Mouse (Mus musculus): ENCODE results near the gene Nol6. TPM values are rescaled to one million over a fixed set of nuclear protein-coding genes. Genes with fewer than 3 reads are reported as not detected.

Nol6 gene
- total RNA-seq, 1 experiment from 2014 or later: 57.0 TPM

- peak; percentile 80 for DNase-seq
These were observed 5.5 kb downstream of the Nol6 start for GRCm38 (mm10) chr4:41118706-41119292.

GRCm38 (mm10) chr4:41116817-41117216 is 7.4 kb downstream of the Nol6 start:
- DNase-seq: no peak

GRCm38 (mm10) chr4:41115793-41116192 is 8.5 kb downstream of the Nol6 start:
- DNase-seq: no peak

- no peak for DNase-seq
These were observed 9.2 kb downstream of the Nol6 start for GRCm38 (mm10) chr4:41115074-41115473.

GRCm38 (mm10) chr4:41114358-41115070 is 9.7 kb downstream of the Nol6 start:
- no peak for DNase-seq

DNA sequence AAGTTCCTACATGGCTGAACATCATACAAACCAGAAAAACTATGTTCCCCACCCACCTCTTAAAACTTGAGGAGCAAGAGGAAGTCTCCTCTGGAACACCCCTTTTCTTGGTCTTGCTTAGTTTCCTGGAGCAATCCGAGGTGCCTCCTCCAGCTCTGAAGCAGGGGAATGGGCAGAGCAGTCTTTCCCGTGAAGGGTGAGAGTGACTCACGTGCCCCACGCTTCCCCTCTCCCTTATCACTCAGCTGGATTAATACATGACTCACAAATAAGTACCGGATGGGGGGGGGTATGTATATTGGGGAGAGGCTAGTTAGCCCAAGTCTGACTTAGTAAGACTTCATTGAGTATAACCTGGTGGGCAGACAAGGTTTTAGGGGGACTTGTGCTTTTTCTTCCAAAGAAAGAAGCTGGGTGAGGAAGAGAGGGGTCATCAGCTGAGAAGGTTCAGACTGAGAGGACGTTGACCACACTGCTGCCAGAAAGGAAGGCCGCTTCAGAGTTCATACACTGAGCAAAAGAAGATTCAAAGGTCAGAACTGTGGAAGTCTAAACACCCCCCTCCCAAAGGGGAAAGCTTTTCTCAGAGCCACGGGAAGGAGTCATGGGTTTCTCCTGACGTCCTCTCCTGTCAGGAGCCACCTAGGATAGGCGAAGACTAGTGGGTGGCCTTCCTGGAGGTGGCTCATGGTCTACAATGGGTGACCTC is 15.4 kb downstream of the Nol6 start:
- DNase-seq: no peak

GRCm38 (mm10) chr4:41107440-41107839 is 16.8 kb downstream of the Nol6 start:
- no peak for DNase-seq

DNA sequence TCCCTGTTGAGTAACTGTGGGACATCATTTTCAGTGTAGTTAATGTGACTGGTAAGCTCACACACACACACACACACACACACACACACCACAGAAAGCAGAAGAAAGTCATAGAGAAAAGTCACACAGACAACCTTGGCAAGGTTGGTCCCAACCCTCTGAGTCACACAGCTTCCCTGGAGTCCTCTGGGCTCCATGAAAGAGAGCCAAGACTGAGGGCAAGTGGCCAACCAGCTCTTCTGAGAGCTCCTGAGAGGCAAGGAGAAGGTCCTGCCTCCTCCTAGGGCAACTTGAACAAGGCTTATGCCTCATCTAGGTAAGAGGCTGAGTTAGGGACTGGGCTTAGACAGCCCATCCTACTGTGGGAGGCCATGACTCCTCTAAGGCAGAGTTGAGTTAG is 21.4 kb downstream of the Nol6 start:
- peak; percentile 78 for DNase-seq

DNA sequence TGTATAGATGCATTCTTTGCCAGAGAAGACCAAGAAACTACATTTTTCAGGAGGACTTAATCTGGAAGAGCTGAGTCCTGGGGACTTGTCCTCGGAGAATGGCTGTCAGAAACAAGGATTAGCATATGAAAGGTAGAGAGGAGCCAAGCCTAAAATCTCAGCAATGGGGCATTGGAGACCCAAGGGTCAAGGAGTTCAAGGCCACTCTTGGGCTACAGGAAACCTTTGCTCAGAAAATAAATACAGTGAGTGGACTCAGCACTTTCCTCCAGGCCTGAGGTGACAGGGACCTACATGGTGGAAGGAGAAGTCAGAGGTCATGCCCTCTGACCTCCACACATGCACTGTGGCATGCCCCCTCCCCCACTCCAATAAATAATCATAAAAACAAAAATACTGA is 23.3 kb downstream of the Nol6 start:
- DNase-seq: no peak

GRCm38 (mm10) chr4:41098577-41098951 is 25.7 kb downstream of the Nol6 start:
- no peak for DNase-seq

- DNase-seq: peak; percentile 52
These were observed 26.2 kb downstream of the Nol6 start, which contains the start of gene Aqp3 for GRCm38 (mm10) chr4:41097871-41098576. Gene Aqp3 (minus strand): TSS chr4:41098183.

DNA sequence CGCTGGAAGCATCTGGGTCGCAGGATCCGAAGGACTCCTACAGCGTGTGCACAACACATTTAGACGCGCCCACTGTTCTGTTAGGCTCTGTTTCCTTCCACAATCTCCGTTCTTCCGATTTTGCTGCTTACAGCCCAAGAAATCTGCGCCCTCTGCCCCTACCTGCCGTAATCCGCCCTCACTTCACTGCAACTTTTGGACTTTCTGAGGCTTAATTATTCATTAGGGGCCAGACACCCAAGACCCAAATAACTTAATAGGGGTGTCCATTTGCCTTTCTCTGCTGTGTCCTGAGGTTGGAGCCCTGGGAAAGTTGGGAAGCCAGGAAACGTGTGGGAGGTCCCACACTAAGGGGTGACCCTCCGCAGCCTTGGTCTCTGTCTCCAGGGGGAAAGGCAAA is 26.9 kb downstream of the Nol6 start:
- no peak for DNase-seq

DNA sequence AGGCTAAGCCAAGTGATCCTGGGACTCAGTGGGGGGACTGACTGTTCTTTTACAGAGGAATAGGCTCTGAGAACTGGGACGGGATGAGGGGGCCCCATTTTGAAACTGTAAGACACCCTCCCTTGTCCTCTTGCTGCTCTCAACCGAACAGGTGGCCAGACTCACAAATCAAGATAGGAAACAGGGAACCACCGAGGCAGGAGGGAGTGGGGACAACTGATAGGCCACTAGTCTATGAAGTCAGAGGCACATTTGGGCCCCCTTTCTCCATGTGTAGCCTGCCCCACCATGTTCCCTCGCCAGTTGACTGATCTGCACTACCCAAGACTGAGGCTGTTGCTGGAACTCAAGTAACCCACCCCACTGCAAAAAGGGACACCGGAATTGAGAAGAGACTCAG is 27.5 kb downstream of the Nol6 start:
- DNase-seq: no peak

DNA sequence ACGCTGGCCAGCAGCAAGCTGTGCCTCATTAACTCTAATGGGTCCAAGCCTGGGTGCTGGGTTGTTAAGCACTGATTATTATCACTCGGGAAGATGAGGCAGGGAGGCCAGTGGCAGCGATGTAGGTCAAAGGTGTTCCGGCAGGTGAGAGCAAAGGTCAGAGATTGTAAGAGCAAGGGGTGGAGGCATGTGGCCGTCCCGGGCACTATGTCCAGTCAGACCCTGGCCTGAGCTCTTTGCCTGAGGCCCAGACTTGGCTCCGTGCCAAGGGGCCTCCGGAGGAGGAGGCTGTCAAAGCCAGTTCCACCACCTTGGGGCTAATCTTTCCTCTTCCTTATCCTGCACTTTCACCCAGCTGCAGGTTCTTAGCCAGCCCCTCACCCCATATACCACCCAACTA is 28.1 kb downstream of the Nol6 start:
- no peak for DNase-seq

DNA sequence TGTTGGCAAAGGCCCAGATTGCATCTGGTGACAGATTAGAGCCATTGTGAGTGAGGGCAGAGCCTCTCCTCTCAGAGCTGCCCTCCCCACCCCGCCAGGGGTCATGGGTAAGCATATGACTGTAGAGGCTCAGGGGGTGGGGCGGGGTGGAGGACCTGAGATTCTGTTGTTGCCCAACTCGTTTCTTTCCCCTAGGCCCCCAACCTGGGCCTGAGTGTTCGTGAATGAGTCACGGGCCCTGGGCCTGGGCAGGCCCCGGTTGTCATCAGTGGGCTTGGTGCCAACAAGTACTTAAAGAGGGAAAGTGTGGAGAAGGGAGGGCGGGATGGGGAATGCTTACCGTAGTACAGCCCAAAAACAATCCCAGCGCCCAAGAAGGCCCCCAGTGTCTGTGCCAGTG is 29.9 kb downstream of the Nol6 start:
- DNase-seq: peak; percentile 64

DNA sequence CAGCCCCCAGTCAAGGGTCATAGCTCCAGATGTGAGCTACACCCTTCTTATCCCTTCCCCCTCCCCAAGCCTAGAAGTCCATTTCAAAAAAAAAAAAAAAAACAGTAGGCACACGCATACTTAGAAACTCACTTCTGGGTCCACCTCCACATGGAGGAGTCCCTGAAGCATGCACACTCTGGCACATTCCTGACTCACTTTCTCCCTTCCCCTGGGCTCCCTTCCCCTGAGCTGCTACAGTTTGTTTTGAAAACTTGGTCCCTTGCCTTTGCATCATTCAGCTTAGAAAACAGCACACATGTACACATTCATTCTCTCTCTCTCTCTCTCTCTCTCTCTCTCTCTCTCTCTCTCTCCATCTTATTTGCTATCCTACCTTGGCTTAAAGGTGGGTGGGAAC is 31.3 kb downstream of the Nol6 start:
- DNase-seq: no peak

GRCm38 (mm10) chr4:41091391-41091790 is 32.9 kb downstream of the Nol6 start:
- no peak for DNase-seq

- DNase-seq: no peak
These were observed 34.5 kb downstream of the Nol6 start for GRCm38 (mm10) chr4:41089705-41090104.

DNA sequence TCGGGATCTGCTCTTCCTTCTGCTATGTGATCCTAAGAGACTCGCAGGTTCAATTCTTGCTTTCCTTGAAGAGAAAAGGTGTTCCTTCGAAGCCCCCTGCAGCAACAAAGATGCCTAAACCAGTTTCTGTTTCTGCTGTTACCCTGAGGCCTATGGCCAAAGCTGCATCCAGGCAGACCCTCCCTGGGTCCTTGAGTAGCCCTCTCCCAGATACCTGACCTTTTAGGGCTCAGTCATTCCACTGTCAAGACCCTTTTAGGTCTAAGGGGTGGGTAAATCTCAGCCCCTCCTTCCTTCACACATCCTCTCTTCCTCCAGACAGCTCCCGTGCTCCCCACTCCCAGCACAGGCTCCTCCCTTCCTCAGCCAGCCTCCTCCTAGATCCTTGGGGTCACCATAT is 35.1 kb downstream of the Nol6 start:
- no peak for DNase-seq

GRCm38 (mm10) chr4:41087459-41088298 is 36.6 kb downstream of the Nol6 start:
- DNase-seq: no peak

DNA sequence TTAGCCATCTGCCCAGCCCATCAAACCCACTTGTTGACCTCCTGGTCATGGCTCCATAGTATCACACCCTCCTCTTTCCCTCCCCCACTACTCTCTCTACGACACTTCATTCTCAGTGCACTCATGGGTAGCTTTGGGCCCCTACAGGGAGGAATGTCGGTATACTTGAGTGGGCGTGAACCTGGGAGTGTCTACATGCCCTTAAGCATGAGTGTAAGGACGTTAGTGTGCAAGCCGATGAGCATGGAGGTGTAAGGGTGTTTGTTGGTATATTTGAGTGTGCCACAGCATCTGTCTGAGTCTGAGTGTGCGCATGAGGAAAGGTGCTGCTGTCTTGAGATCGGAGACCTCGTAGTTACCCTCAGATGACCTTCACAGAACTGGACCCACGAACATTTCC is 37.3 kb downstream of the Nol6 start:
- DNase-seq: no peak

DNA sequence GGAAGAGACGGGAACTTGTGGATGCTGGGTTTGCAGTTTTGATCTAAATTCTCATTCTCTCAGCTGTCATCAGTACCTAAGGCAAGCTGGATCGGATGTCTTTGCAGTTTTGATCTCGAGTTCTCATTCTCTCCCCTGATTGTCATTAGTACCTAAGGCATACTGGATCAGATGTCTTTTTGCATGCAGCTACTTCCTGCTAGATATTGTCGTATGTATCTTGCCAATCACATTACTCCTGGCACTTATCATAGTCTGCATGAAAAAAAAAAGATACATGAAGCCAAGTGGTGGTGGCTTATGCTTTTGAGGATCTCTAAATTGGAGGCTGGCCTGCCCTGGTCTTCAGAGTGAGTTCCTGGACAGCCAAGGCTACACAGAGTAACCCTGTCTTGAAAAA is 39.4 kb downstream of the Nol6 start:
- no peak for DNase-seq
